ENCODE assay signal across 1 mouse cellular context in the genomic region with DNA sequence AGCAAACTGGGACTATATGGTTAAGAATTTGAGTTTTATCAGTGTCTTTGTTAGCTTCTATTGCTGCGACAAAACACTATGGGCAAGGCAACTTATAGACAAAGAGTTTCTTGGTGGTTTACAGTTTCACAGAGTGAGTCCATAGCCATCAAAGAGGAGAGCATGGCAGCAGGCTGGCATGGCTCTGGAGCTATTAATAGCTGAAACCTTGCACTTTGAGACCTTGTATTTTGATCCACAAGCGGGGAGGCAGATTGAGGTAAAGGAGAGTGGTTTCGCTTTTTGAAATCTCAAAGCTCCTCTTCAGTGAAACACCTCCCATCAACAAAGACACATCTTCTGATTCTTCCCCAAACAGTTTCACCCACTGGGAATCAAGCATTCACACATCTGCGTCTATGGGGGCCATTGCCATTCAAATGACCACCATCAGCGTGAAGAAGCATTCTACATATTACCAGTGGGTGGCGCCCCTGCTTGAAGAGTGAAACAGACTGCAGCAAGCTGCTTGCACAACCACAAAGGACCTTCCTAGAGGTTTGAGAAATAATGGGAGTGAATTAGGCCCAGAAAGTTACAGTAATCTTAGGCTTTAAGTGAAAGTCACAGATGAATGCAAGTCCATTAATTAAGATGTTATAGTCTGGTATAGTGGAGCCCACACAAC.
TF ChIP-seq lines count a peak whose summit lies in the region.

No protein-coding gene starts in this region.

TF ChIP-seq in MEL, 35 proteins besides CTCF, POLR2A, EP300 and RAD21 (continued from another document):
- TF ChIP-seq POLR2AphosphoS5 (IDR thresholded peaks at IDR 0.05; ENCODE audit: borderline replicate concordance, low read depth, low read length) (no peak), SMC3 (IDR thresholded peaks at IDR 0.05; ENCODE audit: low read depth, low read length) (peak; percentile 99), MXI1 (IDR thresholded peaks at IDR 0.05; ENCODE audit: low read depth, low read length) (0 out of 2 replicates have a peak, but pooled peaks have one; percentile 3), USF2 (IDR thresholded peaks at IDR 0.05; ENCODE audit: borderline replicate concordance in 1 of 2, insufficient read depth in 1 of 2, low read depth in 1 of 2, low read length in 2 of 2) (no peak), ELF1 (IDR thresholded peaks at IDR 0.05; ENCODE audit: low read depth, low read length) (0 out of 2 replicates have a peak, but pooled peaks have one; percentile 35), ZMIZ1 (IDR thresholded peaks at IDR 0.05; ENCODE audit: low read depth, low read length) (no peak)
